Mouse (Mus musculus): ENCODE data around the gene Lipc.
"Not testable (repeated sequence)": the region's sequence is repeated elsewhere in the genome, so short reads cannot be mapped to it uniquely, and the experiment has no call there.

Gene Lipc

GRCm38 (mm10) chr9:70863299-70863698 lies 88.7 kb downstream of the Lipc start:
- no peak for DNase-seq (ENCODE audit: low read depth, low spot score)

GRCm38 (mm10) chr9:70859233-70859632 lies 92.8 kb downstream of the Lipc start:
- no peak for DNase-seq (ENCODE audit: low read depth, low spot score)

GRCm38 (mm10) chr9:70855868-70856267 lies 96.2 kb downstream of the Lipc start:
- no peak for DNase-seq (ENCODE audit: low read depth, low spot score)

GRCm38 (mm10) chr9:70854950-70855349 lies 97.1 kb downstream of the Lipc start:
- DNase-seq (ENCODE audit: low read depth, low spot score), result no peak

- not testable (repeated sequence) for DNase-seq (ENCODE audit: low read depth, low spot score)
These were observed 98.9 kb downstream of the Lipc start for GRCm38 (mm10) chr9:70853081-70853480.

- no peak for DNase-seq (ENCODE audit: low read depth, low spot score)
These were observed 100.5 kb downstream of the Lipc start for GRCm38 (mm10) chr9:70851533-70851932.

- DNase-seq (ENCODE audit: low read depth, low spot score), result peak; percentile 13
These were observed 103.8 kb downstream of the Lipc start for GRCm38 (mm10) chr9:70848135-70848770.

GRCm38 (mm10) chr9:70847627-70848051 lies 104.4 kb downstream of the Lipc start:
- DNase-seq (ENCODE audit: low read depth, low spot score), result no peak

GRCm38 (mm10) chr9:70843270-70843669 lies 108.8 kb downstream of the Lipc start:
- DNase-seq (ENCODE audit: low read depth, low spot score), result no peak

- DNase-seq (ENCODE audit: low read depth, low spot score), result no peak
These were observed 109.6 kb downstream of the Lipc start for GRCm38 (mm10) chr9:70842300-70842941.

- no peak for DNase-seq (ENCODE audit: low read depth, low spot score)
These were observed 110.4 kb downstream of the Lipc start for GRCm38 (mm10) chr9:70841426-70842215.

- peak; percentile 7 for DNase-seq (ENCODE audit: low read depth, low spot score)
These were observed 111.1 kb downstream of the Lipc start for GRCm38 (mm10) chr9:70840861-70841341.

- DNase-seq (ENCODE audit: low read depth, low spot score), result no peak
These were observed 113.7 kb downstream of the Lipc start for GRCm38 (mm10) chr9:70838132-70838911.

- DNase-seq (ENCODE audit: low read depth, low spot score), result no peak
These were observed 117.3 kb downstream of the Lipc start for GRCm38 (mm10) chr9:70834730-70835154.

- no peak for DNase-seq (ENCODE audit: low read depth, low spot score)
These were observed 117.8 kb downstream of the Lipc start for GRCm38 (mm10) chr9:70834217-70834616.

- DNase-seq (ENCODE audit: low read depth, low spot score), result no peak
These were observed 118.7 kb downstream of the Lipc start for GRCm38 (mm10) chr9:70833111-70833908.

- DNase-seq (ENCODE audit: low read depth, low spot score), result no peak
These were observed 119.8 kb downstream of the Lipc start for GRCm38 (mm10) chr9:70832231-70832630.

GRCm38 (mm10) chr9:70830844-70831529 lies 121.0 kb downstream of the Lipc start:
- DNase-seq (ENCODE audit: low read depth, low spot score), result no peak

GRCm38 (mm10) chr9:70829784-70830488 lies 122.1 kb downstream of the Lipc start:
- no peak for DNase-seq (ENCODE audit: low read depth, low spot score)
